Mouse (Mus musculus): ENCODE measurements at regions not wholly inside any gene's neighbourhood (a gene's known extent, or its start where the extent isn't known, plus 50 kb on each side); places are given as distances from the start of the nearest gene placed in this dataset.
"Not testable (repeated sequence)": the region's sequence is repeated elsewhere in the genome, so short reads cannot be mapped to it uniquely, and the experiment has no call there.

GRCm38 (mm10) chr12:113981613-113982012 is 437.9 kb downstream of the Adam6a start:
- peak; percentile 59 for TF ChIP-seq CTCF (IDR thresholded peaks at IDR 0.05; ENCODE audit: low read depth)
- not testable (repeated sequence) for TF ChIP-seq EP300 (IDR thresholded peaks at IDR 0.05; ENCODE audit: low read depth)
